Mouse (Mus musculus): ENCODE results near the gene Trpv3.

DNA sequence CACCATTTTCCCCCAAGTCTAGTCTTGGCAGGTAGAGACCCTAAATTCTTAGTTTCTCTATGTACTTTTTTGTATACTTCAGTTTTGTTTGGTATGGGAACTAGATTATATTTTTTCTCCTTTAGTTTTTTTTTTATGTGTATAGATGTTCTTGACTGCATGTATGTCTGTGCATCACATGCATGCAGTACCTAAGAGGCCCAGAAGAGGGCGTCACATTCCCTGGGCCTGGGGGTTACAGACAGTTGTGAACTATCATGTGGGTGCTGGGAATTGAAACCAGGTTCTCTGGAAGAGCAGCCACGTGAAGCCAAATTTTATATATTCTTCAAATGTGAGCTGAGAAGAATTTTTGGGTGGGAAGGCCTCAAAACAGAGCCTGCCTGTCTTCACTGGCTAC is 47.5 kb upstream of the Trpv3 start:
- TF ChIP-seq CTCF (IDR thresholded peaks at IDR 0.05; ENCODE audit: low read depth, low read length), result peak; percentile 32; the same call in 1 of the 2 replicates
- no peak for TF ChIP-seq POLR2A (IDR thresholded peaks at IDR 0.05; ENCODE audit: extremely low read depth, insufficient read depth, low read length)
